Mouse (Mus musculus) regulatory T cell (primary cell): ENCODE results near the gene Adamts12.

Experiments
- in situ Hi-C: fragments of 300-600 bp; cut with MboI, MseI; formaldehyde crosslinking; loops from one replicate; pipeline ENCODE4 v1.15.1; 2025; ENCODE audit warnings: high pct_unique_total_duplicates

The Adamts12 gene

DNA sequence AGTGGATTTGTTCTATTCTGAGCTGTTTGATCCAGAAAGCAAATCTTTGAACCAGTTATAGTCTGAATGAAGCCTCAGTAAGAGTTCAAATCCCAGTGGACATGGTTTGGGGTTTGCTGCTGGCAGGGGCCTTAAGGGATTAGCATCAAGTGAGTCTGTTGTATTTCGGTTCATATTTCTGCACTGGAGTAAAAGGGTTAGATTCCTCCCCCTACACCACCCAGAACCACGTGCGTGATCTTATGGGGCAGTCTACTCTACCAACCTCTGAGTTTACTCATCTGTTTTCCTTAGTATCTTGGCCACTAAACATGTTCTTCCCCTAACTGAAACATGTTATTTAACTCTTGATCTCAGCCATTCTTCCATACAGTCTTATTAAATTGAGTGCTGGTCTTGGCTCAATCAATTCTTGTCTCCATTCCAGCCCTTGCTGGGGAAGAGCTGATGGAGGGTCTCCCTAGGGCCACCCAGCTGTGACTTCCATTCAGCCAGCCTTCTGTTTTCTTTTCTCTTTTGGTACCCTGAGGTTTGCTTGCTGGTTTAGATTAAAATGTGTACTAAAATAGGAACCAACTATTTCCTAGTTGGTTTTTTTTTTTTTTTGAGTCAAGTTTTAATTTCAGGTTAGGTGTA, 11.3 kb downstream of the Adamts12 start:
- in situ Hi-C loops, result no loop called here

DNA sequence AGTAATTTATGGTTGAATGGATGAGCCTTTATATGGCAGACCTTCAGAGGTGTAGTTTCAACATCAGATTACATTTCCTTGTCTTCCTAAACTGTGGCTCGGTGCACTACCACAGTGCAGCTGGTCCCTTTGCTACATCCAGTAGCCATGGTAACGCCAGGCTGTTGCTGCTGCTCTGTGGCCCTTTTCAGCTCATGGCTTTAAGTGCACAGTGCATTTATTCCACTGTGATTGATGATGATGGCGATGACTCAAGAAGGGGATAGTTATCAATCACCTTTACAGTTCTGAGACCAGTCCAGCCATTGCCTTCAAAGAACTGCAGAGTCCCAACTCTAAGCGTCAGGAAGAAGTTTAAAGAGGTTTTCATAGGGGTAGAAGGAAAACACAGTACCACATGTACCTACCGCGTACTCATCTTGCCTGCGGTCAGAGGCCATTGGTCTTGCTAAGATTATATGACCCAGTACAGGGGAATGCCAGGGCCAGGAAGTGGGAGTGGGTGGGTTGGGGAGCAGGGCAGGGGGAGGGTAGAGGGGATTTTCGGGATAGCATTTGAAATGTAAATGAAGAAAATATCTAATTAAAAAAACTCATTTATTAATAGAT, 18.5 kb downstream of the Adamts12 start:
- in situ Hi-C loops, result no loop called here

DNA sequence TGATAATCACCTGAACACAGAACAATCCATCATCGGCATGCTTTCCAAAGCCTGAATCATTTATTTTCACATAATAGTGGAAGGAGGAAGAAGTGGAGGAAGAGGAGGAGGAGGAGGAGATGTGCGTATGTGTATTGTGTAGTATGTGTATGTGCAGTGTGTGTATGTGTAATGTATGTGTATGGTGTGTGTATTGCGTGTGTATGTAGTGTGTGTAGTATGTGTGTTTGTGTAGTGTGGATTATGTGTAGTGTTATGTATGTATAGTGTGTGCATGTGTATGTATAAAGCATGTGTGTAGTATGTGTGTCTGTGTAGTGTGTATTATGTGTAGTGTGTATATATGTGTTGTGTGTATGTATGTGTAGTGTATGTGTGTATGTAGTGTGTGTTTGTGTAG, 19.1 kb downstream of the Adamts12 start:
- in situ Hi-C loops, result no loop called here

DNA sequence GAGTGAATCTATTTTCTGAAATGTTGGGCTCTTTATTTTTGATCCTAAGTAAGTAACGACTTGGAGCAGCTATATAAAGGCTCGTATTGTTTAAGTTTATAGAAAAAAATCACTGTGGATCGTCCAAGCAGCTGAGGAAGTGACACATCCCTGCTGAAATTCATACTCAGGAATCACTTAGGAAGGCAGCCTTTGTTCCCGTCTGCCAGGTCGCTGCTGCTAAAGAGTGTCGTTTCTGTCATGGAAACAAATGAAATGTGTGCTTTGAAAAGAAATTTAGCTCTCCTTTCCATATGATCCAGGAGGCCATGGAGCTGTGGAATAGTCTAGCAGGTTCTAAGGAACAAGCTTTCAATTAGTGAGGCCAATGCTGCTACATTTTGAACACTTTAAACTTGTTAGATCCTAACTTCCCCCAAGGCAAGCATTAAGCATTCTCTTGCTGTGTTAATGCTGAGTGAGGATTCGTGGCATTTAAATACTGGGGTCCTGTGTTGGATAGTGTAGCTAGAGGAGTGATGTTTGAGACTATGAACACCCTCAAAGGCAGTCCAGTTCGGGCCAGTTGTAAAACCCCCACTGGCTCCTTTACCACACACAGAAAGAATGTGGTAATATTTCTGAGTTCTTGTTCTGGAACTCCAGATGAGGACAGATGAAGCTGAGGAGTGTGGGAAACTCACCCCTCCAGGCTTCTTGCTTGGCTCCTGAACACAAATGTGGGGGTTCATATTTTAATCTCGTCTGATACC, 19.8 kb downstream of the Adamts12 start:
- in situ Hi-C loops, result no loop called here

DNA sequence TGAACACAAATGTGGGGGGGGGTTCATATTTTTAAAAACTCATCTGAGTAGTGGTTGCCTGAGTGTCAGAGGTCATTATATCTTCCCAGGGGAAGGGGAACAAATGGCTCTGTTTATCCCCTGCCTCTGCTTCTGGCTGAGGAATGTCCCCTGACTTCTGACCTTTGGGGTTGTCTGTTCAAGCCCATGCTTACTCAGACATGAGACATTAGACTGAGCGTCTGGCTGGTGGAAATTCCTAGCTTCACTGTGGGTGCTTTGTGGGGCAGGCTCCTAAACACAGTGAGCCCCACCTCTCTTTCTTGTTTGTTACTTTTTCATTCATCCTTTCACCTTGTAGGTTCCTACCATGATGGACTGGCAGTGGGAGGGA, 20.4 kb downstream of the Adamts12 start:
- in situ Hi-C loops, result no loop called here

DNA sequence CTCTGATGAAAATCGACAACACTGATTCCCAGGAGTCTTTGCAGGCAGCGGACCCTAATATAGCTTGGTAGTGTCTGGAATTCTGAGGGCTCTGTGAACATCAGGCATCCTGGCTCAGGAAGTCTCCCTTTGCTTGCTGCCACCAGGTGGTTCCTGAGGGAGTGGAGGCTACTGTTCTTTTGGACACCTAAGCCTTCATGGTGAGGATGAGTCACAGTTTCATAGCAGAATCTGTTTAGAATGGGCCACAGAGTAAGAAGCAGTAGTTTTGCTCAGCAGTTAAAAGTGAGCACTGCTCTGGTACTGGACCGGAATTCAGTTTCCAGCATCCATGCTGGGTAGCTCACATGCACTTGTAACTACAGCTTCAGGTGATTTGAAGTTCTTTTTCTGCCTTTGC, 24.9 kb downstream of the Adamts12 start:
- in situ Hi-C loops, result no loop called here

DNA sequence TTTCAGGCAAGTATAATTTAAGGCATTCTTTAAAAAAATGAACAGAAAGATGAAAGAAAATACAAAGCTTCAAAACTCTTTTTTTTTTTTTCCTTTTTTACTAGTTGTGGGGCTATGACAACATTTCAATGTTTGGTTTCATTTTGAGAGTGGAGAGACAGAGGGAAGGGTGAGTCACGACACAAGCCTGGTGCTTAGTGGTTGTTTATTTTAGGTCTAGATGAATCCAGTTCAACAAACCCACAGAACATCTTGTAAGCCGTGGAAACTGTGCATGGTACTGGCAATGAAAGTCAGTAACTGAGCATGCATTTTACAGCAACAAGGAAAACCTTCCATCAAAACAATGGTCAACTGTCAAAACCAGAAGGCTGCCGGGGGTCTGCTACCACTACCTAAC, 31.0 kb downstream of the Adamts12 start:
- in situ Hi-C loops, result no loop called here

DNA sequence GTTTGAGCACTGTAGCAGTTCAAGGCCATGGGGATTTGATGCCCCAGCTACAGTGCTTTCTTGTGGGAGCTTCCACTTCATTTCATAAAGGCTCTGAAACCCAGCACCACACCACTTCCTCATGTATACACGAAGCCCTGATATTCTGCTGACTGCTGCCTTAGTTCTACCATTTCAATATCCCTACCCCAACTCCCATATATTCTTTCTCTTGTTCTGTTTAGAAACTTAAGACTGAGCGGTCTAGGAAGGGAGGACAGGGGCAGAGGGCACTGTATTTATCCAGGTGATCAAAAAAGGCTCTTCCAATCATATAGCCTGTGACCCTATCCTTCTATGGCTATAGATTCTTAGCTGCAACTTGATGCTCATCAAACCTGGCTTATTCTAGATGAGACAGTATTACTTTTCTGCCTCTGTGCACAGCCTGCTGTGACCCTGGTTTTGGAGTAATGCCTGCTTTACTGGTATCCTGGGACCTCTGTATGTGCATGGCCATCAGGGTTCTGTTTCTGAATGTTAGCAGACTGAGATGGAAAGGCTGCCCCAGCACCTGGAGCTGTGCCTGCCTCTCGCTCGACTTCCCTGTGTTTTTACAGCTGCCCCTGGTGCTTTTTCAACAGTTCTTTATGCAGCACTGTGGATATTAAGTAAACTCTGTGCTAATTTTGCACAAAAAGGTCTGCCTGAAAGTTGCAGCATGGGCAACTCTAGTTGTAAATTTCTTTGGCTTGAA, 33.5 kb downstream of the Adamts12 start:
- in situ Hi-C loops, result no loop called here

DNA sequence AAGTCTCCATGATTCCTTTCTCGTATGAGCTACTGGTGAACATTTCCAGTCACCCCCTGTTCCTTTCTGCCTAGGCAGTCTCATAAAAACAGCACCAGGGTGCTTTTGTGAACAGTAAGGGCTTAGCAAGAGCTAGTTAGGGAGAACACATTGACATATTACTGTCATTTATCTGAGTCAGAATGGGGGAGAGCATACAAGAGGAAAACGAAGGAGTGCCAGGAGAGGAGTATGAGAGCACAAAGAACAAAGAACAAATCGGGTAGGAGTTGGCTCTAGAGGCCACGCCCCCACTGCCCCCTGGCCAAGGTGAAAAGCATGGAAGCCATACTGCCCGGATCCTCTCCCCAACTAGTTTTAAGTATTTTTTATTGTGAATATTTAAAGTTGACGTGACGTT, 34.4 kb downstream of the Adamts12 start:
- in situ Hi-C loops, result no loop called here

DNA sequence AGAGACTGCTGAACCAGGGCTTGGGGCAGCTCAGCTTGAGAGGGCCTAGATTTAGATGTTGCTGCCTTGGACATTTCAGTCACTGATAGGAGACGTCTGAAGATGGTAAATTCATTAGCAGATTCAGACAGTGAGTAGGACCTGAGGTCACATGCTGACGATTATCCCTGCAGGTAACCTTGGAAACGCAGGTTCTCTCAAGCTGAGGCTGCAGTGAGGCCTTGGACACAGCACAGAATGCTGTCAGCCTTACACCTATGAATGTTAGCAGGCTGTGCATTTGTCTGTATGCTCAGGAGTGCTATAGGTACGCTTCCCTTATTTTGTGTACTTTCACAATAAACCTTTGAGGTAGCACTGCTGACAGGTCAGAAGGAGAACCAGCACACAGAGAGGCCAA, 36.3 kb downstream of the Adamts12 start:
- in situ Hi-C loops, result no loop called here

DNA sequence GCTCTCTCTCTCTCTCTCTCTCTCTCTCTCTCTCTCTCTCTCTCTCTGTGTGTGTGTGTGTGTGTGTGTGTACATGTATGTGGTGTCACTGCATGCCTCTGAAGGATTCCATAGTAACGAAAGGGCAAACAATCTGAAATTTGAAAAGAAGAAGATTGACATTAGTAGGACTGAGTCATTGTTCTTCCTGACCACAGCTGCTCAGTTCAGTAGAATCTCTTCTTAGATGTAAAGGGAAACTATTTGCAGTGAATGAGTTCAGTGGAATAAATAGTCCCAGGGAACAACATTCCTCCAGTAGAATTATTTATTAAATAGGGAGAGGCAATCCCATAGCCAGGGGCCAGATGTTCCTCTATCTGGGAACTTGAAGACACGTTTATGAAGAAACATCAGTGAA, 40.5 kb downstream of the Adamts12 start:
- in situ Hi-C loops, result no loop called here

DNA sequence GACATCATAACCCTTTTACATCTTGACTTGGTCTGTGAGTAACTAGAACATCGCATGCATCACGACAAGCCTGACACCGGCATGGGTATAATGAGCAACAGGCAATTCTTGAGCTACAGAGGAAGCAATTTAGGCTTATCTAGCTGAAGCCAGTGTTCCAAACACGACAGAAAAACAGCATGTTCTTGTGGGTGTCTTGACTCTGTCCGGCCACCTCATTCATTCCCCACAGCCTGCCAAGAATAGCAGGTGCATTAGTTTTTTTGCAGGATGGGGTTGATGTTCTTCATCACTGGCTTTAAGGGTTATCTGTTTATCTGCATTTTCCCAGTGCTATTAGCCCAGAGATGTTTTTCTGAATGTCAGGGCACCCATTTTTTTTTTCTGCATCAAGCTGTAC, 42.8 kb downstream of the Adamts12 start:
- in situ Hi-C loops, result no loop called here

DNA sequence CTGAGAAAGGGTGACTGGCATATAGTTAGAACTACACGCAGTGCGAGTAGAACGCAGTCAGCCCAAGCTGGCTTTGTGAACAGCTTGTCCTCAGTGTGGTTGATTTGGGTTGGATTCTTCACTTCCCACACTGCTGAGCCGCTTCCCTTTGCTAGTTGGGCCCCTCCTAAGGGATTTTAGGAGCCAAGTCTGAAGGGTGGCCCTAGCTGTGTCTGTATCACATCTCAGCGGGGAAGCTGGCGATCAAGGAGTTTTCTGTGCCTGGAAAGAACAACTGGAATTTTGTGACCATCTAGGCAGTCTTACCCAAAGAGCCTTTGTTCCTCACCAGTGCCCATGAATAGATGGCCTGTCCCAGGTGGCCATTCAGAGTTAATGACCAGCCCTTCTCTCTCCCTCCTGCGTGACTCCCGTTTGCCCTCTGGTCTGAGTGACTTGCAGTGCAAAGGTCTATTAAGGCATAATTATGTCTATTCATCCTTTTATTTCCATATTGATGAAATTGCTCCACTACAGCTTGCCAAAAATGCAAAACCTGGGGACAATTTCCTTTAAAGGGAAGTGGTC, 50.1 kb downstream of the Adamts12 start:
- in situ Hi-C loops, result no loop called here

DNA sequence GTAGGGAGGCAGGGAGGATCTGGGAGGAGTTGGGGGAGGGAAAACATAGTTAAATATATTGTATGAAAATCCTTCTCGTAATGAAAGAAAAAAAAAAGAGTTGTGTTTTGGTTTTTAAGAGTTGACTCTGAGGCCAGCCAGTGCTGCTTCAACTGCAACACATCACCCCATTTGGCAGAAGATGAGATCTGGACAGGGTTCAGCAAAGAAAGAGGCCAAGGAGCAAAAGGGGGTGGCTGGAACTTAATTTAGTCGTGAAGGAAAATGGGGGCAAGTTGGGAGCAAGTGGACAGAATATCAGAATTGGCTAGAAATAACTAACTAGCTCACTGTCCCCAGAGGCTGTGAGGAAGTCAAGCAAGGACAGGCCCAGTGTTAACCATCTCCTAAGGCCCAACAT, 51.7 kb downstream of the Adamts12 start:
- in situ Hi-C loops, result no loop called here

DNA sequence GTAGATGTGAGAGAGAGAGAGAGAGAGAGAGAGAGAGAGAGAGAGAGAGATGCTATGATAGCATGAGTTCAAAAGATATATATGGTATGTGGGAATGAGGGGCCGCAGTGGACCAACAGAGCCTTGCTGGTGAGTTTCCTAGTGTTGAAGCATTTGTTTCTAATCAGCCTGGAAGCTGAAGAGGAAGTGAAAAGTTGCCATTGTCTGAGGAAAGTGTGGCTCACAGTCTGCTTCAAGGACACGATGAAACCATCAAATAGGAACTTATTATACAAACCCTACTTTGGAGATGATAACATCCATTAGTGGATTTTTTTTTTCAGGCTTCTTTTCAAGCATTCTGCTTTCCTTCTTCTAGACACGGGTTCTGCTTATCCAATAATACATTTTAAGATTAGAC, 52.3 kb downstream of the Adamts12 start:
- in situ Hi-C loops, result no loop called here

DNA sequence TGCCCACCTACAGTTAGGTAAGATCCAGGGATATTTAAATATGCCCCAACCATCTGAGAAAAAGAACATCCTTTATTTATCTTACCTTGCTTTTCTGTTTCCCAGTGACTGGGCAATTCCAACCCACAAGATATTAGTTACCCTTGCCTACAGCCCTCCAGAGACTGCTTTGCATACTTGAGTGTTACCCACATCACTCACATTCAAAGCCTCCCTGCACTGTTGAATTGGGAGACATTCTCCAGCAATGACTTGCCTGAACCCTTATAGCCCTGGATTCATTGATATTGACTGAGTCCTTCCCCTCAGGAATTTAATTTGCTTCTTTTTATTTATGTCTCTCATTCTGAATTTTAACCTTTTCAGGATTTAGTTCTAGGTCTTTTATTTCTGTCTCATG, 53.8 kb downstream of the Adamts12 start:
- in situ Hi-C loops, result no loop called here

DNA sequence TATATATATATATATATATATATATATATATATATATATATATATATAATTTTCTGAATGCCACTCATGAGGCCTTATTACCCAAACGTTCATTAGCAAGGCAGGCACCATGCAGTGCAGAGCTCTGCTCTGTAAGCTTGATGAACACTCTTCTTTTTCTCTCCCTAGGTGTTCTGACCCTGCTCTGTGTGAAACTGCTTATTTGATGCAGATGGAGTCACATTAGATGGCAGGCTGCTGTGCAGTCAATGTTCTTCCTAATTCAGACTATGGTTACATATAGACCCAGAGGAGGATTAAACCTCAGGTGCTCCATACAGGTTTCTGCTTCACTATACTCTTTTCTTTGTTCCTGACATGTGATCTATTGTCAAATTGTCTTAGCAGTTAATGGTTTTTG, 57.1 kb downstream of the Adamts12 start:
- in situ Hi-C loops, result loop anchor here (10.0 kb wide), 1 partner anchor 1757 kb away; no protein-coding TSS in a partner anchor

DNA sequence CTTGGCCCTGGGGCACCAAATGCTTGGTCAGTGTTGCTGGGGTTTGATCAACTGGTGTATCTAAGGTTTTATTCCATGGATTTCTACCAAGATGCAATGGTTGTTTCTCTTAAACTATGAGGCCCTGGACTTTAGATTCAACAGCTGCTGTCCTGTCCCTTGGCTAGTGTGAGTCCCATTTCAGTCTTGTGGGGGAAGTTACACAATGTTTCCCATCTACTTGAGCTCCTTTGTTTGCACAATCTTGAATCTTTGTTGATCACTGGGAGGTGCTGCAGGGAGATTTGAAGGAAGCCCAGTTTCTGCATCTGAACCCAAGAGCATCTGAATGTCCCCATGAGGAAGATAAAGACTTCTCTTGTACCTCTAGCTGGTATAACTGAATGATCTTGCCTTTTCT, 60.8 kb downstream of the Adamts12 start:
- in situ Hi-C loops, result loop anchor here (10.0 kb wide), 1 partner anchor 1761 kb away; no protein-coding TSS in a partner anchor

DNA sequence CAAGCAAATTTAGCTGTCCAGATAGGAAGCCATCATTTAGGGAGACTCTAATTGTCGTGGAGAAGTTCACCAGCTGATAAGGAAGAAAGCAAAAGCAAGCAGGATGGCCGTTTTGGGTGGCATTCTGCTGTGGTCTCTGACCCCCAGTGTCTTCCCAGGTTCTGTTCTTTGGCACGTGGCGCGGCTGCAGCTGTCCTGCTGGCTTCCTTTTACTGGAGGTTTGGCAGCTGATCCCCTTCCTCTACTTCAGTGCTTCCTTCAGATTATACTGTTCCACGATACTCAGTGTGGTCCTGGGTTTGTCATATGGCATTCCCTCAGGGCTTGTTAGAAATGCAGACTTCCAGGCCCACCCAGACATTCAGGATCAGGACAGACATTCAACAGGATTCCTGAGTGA, 63.9 kb downstream of the Adamts12 start:
- in situ Hi-C loops, result loop anchor here (10.0 kb wide), 1 partner anchor 1764 kb away; no protein-coding TSS in a partner anchor

DNA sequence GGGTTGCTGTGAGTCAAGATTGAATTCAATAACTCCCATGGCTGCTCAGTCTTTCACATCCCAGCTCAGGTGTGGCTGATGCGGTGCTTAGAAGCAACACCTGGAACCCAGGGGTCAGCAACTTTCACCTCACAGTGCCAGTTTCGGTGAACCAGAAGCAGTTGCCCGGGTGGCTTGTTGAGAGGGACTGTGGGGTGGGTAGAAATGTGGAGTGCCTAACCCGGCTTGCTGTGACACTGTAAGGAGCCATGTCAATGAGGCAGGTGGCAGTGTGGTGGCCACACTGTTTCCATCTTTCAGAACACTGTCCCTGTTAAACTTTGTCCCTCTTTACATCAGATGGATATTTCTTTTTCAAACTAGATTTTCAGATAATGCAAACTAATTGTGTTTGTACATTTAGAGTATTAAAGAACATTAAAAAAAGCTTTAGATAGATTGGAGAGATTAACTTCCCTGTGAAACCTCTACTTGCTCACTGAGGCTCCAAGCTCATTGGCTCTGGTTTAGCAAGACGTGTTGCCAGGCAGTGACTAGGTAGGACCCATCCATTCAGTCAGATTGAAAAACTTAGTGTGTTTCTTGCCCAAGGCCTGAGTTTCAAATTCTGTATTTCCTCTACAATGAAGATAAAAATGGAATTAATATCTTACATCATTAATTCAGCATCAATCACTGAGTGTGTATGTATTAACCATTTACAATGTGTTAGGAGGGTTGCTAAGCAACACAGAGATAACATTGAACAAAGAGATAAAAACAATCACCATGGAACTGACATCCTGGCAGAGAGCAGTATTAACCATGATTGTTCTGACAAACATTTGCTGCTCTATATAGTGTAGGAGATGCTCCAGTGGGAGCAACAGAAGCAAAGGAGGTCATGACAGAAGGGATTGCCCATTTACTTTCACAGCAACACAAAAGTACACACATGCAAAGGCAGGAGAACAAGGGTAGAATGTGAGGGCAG, 68.3 kb downstream of the Adamts12 start:
- in situ Hi-C loops, result no loop called here

DNA sequence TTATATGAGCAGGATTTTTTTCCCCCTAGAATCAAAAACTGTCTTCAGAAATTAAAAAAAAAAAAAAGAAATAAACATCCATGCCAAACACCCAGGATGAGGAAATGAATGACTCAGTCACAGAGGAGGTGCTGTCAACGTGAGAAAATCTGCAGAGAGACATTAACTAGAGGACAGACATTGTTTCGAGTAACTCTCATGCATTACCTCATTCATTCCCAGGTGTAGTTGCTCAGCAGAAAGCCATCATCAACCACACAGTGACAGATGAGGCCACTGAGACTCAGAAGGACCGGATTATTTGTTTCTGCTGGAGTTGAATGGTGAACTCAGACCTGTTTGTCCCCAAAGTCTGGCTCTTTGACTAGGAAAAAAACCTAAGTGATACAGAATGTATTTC, 81.0 kb downstream of the Adamts12 start:
- in situ Hi-C loops, result no loop called here
